Mouse (Mus musculus) forebrain, embryonic 14.5 days (tissue): ENCODE data around the gene Tmem106c. TPM values are rescaled to one million over a fixed set of nuclear protein-coding genes. Genes with fewer than 3 reads are reported as not detected.

Experiments used
- ATAC-seq: fragments of 200-750 bp; cut with Nextera tagmentation; 2 replicates; pipeline ENCODE4 v1.8.0; 2017; ENCODE audit warnings: mild to moderate bottlenecking, moderate library complexity
- DNase-seq: peaks from one replicate; pipeline ENCODE4 v3.0.0-alpha.2; 2015; ENCODE audit warnings: low spot score
- H3K27ac ChIP-seq: fragments of 300-500 bp; sonication (generic); 2 replicates; pipeline ENCODE4 v1.5.1; 2014; ENCODE audit warnings: low read depth, mild to moderate bottlenecking, control low read depth, low read length, moderate library complexity
- H3K27me3 ChIP-seq: fragments of 300-500 bp; sonication (generic); replicated peaks from 2 replicates; pipeline ENCODE4 v1.6.1; 2014; ENCODE audit warnings: low read length, control low read depth, mixed read lengths; ENCODE audit not compliant: control insufficient read depth, insufficient read depth
- H3K36me3 ChIP-seq: fragments of 300-500 bp; sonication (generic); 2 replicates; pipeline ENCODE4 v1.6.1; 2014; ENCODE audit warnings: low read length, control low read depth; ENCODE audit not compliant: control insufficient read depth, insufficient read depth
- H3K4me1 ChIP-seq: fragments of 300-500 bp; sonication (generic); 2 replicates; pipeline ENCODE4 v1.6.1; 2014; ENCODE audit warnings: antibody characterized with exemption, low read length, control low read depth; ENCODE audit not compliant: control insufficient read depth, insufficient read depth
- H3K4me2 ChIP-seq: fragments of 300-500 bp; sonication (generic); 2 replicates; pipeline ENCODE4 v1.6.1; 2014; ENCODE audit warnings: mild to moderate bottlenecking, control low read depth, low read length
- H3K4me3 ChIP-seq: fragments of 300-500 bp; sonication (generic); 2 replicates; pipeline ENCODE4 v1.5.1; 2014; ENCODE audit warnings: low read depth, low read length, control low read depth
- H3K9ac ChIP-seq: fragments of 300-500 bp; sonication (generic); 2 replicates; pipeline ENCODE4 v1.6.1; 2014; ENCODE audit warnings: mild to moderate bottlenecking, low read length, control low read depth, moderate library complexity
- H3K9me3 ChIP-seq: fragments of 300-500 bp; sonication (generic); replicated peaks from 2 replicates; pipeline ENCODE4 v1.6.1; 2016; ENCODE audit warnings: low read length, control low read depth, mixed read lengths; ENCODE audit not compliant: control insufficient read depth
- WGBS: fragments of 180-500 bp; shearing (Covaris S2); extraction: QIAGEN DNeasy Blood & Tissue Kit; methylation state at CpG from one replicate; pipeline ENCODE4 v1.1.7; 2014; 5-methylcytosine and 5-hydroxymethylcytosine counted together
- polyA plus RNA-seq: library from polyadenylated mRNA; unstranded; fragments of >200 nt; fragmentation: Nextera tagmentation; extraction: Ambion mirVana; gene quantifications from 2 replicates; pipeline ENCODE4 v1.2.1, GENCODE M21; 2014

Gene Tmem106c
- polyA plus RNA-seq, 1 experiment from 2014 or later: 71.7 TPM

GRCm38 (mm10) chr15:97963329-97963988 lies 541 bp upstream of the Tmem106c start:
- ATAC-seq: 0 out of 2 replicates have a peak, but pooled peaks have one; percentile 2
- H3K4me3 ChIP-seq: peak overlapping the region; percentile 56
- peak overlapping the region; percentile 50; the same call in 1 of the 2 replicates for H3K27ac ChIP-seq
- H3K27me3 ChIP-seq: no peaks in the 10 kb centered on the region
- H3K4me1 ChIP-seq: peaks cover 14% of the 10 kb centered on the region
- peak overlapping the region; percentile 73 for H3K4me2 ChIP-seq
- no peaks in the 10 kb centered on the region for H3K9me3 ChIP-seq
- H3K36me3 ChIP-seq: no peaks in the 10 kb centered on the region
- WGBS: 13% methylated on average over 13 of the region's 13 CpGs
- no peak for DNase-seq
- peak overlapping the region; percentile 69 for H3K9ac ChIP-seq

DNA sequence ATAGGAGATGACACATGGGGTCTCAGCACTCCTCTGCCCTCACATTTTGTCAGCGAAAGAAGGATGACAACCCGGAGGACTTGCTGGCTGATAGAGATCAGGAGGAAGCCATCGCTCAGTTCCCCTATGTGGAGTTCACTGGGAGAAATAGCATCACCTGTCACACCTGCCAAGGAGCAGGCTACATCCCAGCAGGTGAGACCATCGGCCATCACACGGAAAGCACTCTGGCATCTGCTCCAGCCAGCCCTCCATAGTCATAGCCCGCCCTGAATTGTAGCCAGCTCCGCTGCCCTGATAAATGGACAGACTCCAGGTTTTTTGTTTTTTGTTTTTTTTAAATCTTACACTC lies 812 bp downstream of the Tmem106c start:
- peak overlapping the region; percentile 56 for H3K4me3 ChIP-seq
- 0 out of 2 replicates have a peak, but pooled peaks cover 7% of the 10 kb centered on the region for H3K36me3 ChIP-seq
- DNase-seq (no peak), ATAC-seq (no peak; the same call in 1 of the 2 replicates)
- peak overlapping the region; percentile 85 for H3K27ac ChIP-seq
- H3K27me3 ChIP-seq: no peaks in the 10 kb centered on the region
- H3K9ac ChIP-seq: peak overlapping the region; percentile 81
- H3K9me3 ChIP-seq: no peaks in the 10 kb centered on the region
- H3K4me1 ChIP-seq: peaks cover 14% of the 10 kb centered on the region
- WGBS: 17% methylated on average over 7 of the region's 7 CpGs
- H3K4me2 ChIP-seq: peak overlapping the region; percentile 73

- Histone ChIP-seq H3K36me3 (0 out of 2 replicates have a peak, but pooled peaks cover 7% of the 10 kb centered on the region), H3K9ac (peak overlapping the region; percentile 81; the same call in 1 of the 2 replicates), H3K27ac (no peak overlapping the region), H3K27me3 (no peaks in the 10 kb centered on the region), H3K4me3 (no peak overlapping the region), H3K9me3 (no peaks in the 10 kb centered on the region), H3K4me2 (peak overlapping the region; percentile 73), H3K4me1 (peaks cover 14% of the 10 kb centered on the region)
- ATAC-seq (no peak), DNase-seq (no peak)
- 54% methylated on average over 17 of the region's 17 CpGs for WGBS
Observed at GRCm38 (mm10) chr15:97965311-97966045, 1.5 kb downstream of the Tmem106c start.

GRCm38 (mm10) chr15:97970299-97970698 lies 6.3 kb downstream of the Tmem106c start:
- Histone ChIP-seq H3K4me1 (peaks cover 4% of the 10 kb centered on the region), H3K27ac (no peak overlapping the region), H3K9ac (no peak overlapping the region), H3K9me3 (no peaks in the 10 kb centered on the region), H3K4me3 (no peak overlapping the region), H3K36me3 (0 out of 2 replicates have a peak, but pooled peaks cover 7% of the 10 kb centered on the region), H3K4me2 (no peak overlapping the region), H3K27me3 (no peaks in the 10 kb centered on the region)
- 45% methylated on average over 6 of the region's 6 CpGs for WGBS
- DNase-seq (peak; percentile 46), ATAC-seq (0 out of 2 replicates have a peak, but pooled peaks have one; percentile 10)

DNA sequence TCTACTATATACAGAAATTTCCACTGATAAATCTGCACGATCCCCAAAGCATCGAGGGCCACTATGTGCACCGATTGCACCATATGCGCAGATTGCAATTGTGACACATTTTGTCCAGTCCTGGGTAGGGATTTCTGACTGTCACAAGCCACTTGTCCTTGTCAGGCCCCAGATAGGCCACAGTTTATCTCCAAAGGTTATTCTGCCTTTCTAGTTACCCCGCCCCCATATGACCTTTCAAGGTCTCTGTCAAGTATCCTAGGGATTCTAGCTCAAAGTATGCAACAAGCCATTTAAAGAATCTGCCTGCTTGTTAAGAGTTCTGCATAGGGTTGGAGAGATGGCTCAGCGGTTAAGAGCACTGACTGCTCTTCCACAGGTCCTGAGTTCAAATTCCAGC lies 8.6 kb downstream of the Tmem106c start:
- Histone ChIP-seq H3K27me3 (no peaks in the 10 kb centered on the region), H3K9me3 (no peaks in the 10 kb centered on the region), H3K36me3 (peaks cover 23% of the 10 kb centered on the region), H3K4me2 (no peak overlapping the region), H3K27ac (no peak overlapping the region), H3K4me3 (no peak overlapping the region), H3K9ac (no peak overlapping the region), H3K4me1 (no peaks in the 10 kb centered on the region)
- no peak for DNase-seq
- 91% methylated on average over 6 of the region's 6 CpGs for WGBS
- ATAC-seq: no peak

- H3K4me2 ChIP-seq: no peak overlapping the region
- H3K9ac ChIP-seq: no peak overlapping the region
- H3K27me3 ChIP-seq: no peaks in the 10 kb centered on the region
- DNase-seq (no peak), ATAC-seq (0 out of 2 replicates have a peak, but pooled peaks have one; percentile 20)
- H3K36me3 ChIP-seq: peaks cover 30% of the 10 kb centered on the region
- WGBS: 18% methylated on average over 11 of the region's 11 CpGs
- no peak overlapping the region for H3K27ac ChIP-seq
- no peak overlapping the region for H3K4me3 ChIP-seq
- no peaks in the 10 kb centered on the region for H3K4me1 ChIP-seq
- H3K9me3 ChIP-seq: no peaks in the 10 kb centered on the region
Observed at GRCm38 (mm10) chr15:97973248-97974005, 9.4 kb downstream of the Tmem106c start.

DNA sequence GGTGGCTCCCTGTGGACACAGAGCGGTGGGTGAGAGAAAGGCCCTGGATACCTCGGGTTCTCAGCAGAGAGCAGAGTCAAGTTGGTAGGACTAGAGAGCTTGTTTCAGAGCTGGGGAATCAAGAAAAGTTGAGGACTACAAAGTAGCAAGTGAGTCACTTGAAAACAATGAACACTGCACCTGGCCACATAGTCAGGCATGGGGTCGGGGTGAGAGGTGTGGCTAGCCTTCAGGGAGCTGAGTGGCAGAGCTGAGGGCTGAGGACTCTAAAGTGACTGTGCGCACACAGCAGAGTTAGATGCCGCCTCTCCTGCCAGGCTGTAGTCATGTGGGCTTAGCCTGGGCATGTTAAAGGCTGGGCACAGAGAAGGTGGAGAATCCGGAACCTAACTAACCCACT lies 17.6 kb downstream of the Tmem106c start:
- Histone ChIP-seq H3K9me3 (no peaks in the 10 kb centered on the region; the same call in 1 of the 2 replicates), H3K27me3 (no peaks in the 10 kb centered on the region), H3K4me1 (no peaks in the 10 kb centered on the region), H3K4me3 (no peak overlapping the region), H3K36me3 (peaks cover 85% of the 10 kb centered on the region), H3K9ac (no peak overlapping the region), H3K4me2 (no peak overlapping the region), H3K27ac (no peak overlapping the region)
- 96% methylated on average over 6 of the region's 6 CpGs for WGBS
- no peak for DNase-seq
- ATAC-seq: no peak

- Histone ChIP-seq H3K9me3 (no peaks in the 10 kb centered on the region), H3K36me3 (peaks cover 36% of the 10 kb centered on the region), H3K4me3 (no peak overlapping the region), H3K4me2 (no peak overlapping the region), H3K27ac (peak overlapping the region; percentile 93), H3K27me3 (no peaks in the 10 kb centered on the region), H3K4me1 (peaks cover 40% of the 10 kb centered on the region), H3K9ac (0 out of 2 replicates have a peak overlapping the region, but pooled peaks have one; percentile 25)
- ATAC-seq: no peak
- DNase-seq: peak; percentile 44
- 0% methylated on average over 1 of the region's 1 CpGs for WGBS
Observed at GRCm38 (mm10) chr15:97989544-97989943, 25.5 kb downstream of the Tmem106c start.
